Mouse (Mus musculus): Measurements from ENCODE around the gene Fbxo34. TPM values are rescaled to one million over a fixed set of nuclear protein-coding genes. Genes with fewer than 3 reads are reported as not detected.

Fbxo34 gene
- total and polyA plus RNA-seq, 3 experiments, result 11.1 to 25.9 (median 11.9) TPM

DNA sequence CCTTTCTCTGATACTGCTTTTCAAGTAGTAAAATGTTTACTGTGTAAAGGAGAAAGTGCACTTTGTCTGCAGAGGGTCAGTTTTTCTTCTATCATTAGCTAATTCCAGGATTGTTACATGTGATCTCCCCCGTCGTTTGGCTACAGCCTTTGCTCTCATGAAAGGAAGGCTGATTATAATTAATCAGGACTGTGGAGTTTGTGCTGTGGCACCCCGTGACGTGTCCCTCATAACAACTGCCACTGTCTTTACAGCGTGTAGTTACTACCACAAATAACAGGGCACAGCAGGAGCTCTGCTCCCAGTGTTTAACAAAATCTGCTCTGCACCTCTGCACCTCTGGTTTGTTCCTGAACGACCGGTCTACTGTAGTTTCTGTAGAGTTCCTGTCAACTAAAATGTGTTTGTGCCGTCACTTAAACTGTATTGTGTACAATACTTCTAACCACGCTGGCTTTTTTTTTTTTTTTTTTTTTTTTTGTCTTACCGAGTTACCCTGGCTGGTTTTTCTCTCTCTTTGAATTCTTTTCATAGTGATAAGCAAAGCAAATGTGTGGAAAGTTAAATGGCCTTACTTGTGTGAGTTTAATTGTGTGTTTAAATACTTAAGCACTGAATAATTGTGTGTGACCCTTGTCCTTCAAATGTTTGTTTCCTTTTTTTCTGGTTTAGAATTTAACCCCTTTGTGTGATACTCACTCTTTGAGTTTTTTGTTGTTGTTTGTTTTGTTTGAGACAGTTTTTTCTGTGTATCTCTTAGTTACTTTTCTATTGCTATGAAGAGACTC is 39.3 kb downstream of the Fbxo34 start:
- TF ChIP-seq EP300 (IDR thresholded peaks at IDR 0.05; ENCODE audit: low read length) (no peak), E2F4 (IDR thresholded peaks at IDR 0.05; ENCODE audit: insufficient replicate concordance, low read depth, low read length) (no peak), ZC3H11A (IDR thresholded peaks at IDR 0.05; ENCODE audit: low read depth, low read length) (no peak), JUND (conservative IDR thresholded peaks at IDR 0.05; ENCODE audit: low read depth, low read length) (no peak), ZMIZ1 (IDR thresholded peaks at IDR 0.05; ENCODE audit: low read depth, low read length) (no peak), BHLHE40 (IDR thresholded peaks at IDR 0.05; ENCODE audit: low read depth, low read length) (no peak), POLR2A (IDR thresholded peaks at IDR 0.05; ENCODE audit: low read depth, low read length) (no peak), ZKSCAN1 (IDR thresholded peaks at IDR 0.05; ENCODE audit: borderline replicate concordance, low read depth, low read length) (no peak), USF1 (IDR thresholded peaks at IDR 0.05; ENCODE audit: low read depth, low read length) (no peak), ZNF384 (IDR thresholded peaks at IDR 0.05; ENCODE audit: low read depth, low read length) (no peak), MEF2A (IDR thresholded peaks at IDR 0.05; ENCODE audit: borderline replicate concordance, low read depth, low read length) (no peak), TBP (conservative IDR thresholded peaks at IDR 0.05; ENCODE audit: low read depth, low read length) (no peak), MAZ (IDR thresholded peaks at IDR 0.05; ENCODE audit: low read depth, low read length) (no peak)
- Histone ChIP-seq H3K4me3 (replicated peaks in 1 of 3; ENCODE audit: low read depth in 2 of 3, low read length in 2 of 3, poor library complexity in 1 of 3) (no peak overlapping the region), H3K9ac (ENCODE audit: insufficient read depth, low read depth) (no peak overlapping the region), H3K9me3 (replicated peaks; ENCODE audit: low read length) (no peaks in the 10 kb centered on the region), H3K4me1 (ENCODE audit: control insufficient read depth in 1 of 2, insufficient read depth in 2 of 2) (peaks cover 0 to 10% of the 10 kb centered on the region in 2 experiments; a peak in 2 of 4 replicates), H3K27ac (ENCODE audit: insufficient read depth, low read depth) (no peak overlapping the region), H3K27me3 (replicated peaks) (no peaks in the 10 kb centered on the region), H3K79me2 (replicated peaks; ENCODE audit: control insufficient read depth, extremely low read depth, insufficient read depth, poor library complexity, severe bottlenecking) (peaks cover 7% of the 10 kb centered on the region), H3K36me3 (replicated peaks in 1 of 2; ENCODE audit: control insufficient read depth in 1 of 2, insufficient read depth in 1 of 2, low read length in 1 of 2) (peaks cover 0 to 37% of the 10 kb centered on the region in 2 experiments), H3K4me2 (ENCODE audit: insufficient read depth, low read depth, poor library complexity, severe bottlenecking) (no peak overlapping the region)
- no peak for DNase-seq (ENCODE audit: extremely low read depth)
- dilution Hi-C loops (cut with MboI; ENCODE audit: extremely low pct_ligation_motif_present, extremely low pct_unique_long_range_greater_than_20kb, low sequenced_read_pairs), result no loop called here
- in situ Hi-C loops (cut with MboI; ENCODE audit: low pct_ligation_motif_present, low pct_unique_long_range_greater_than_20kb, low sequenced_read_pairs), result no loop called here

- no peak overlapping the region for H3K4me3 ChIP-seq (replicated peaks in 1 of 3; ENCODE audit: low read depth in 2 of 3, low read length in 2 of 3, poor library complexity in 1 of 3)
- dilution Hi-C loops (cut with MboI; ENCODE audit: extremely low pct_ligation_motif_present, extremely low pct_unique_long_range_greater_than_20kb, low sequenced_read_pairs), result no loop called here
- no peak for DNase-seq (ENCODE audit: extremely low read depth)
- no peaks in the 10 kb centered on the region for H3K9me3 ChIP-seq (replicated peaks; ENCODE audit: low read length)
- H3K9ac ChIP-seq (ENCODE audit: insufficient read depth, low read depth), result no peak overlapping the region
- peaks cover 0 to 34% of the 10 kb centered on the region in 2 experiments for H3K36me3 ChIP-seq (replicated peaks in 1 of 2; ENCODE audit: control insufficient read depth in 1 of 2, insufficient read depth in 1 of 2, low read length in 1 of 2)
- no peak overlapping the region for H3K27ac ChIP-seq (ENCODE audit: insufficient read depth, low read depth)
- peaks cover 5% of the 10 kb centered on the region; the same call in 1 of the 2 replicates for H3K79me2 ChIP-seq (replicated peaks; ENCODE audit: control insufficient read depth, extremely low read depth, insufficient read depth, poor library complexity, severe bottlenecking)
- in situ Hi-C loops (cut with MboI; ENCODE audit: low pct_ligation_motif_present, low pct_unique_long_range_greater_than_20kb, low sequenced_read_pairs), result no loop called here
- H3K27me3 ChIP-seq (replicated peaks), result no peaks in the 10 kb centered on the region
- H3K4me1 ChIP-seq (ENCODE audit: control insufficient read depth in 1 of 2, insufficient read depth in 2 of 2), result peaks cover 0 to 10% of the 10 kb centered on the region in 2 experiments; a peak in 2 of 4 replicates
- no peak for TF ChIP-seq RAD21 (IDR thresholded peaks at IDR 0.05; ENCODE audit: low read depth, low read length)
- no peak for TF ChIP-seq ZKSCAN1 (IDR thresholded peaks at IDR 0.05; ENCODE audit: borderline replicate concordance, low read depth, low read length)
- no peak for TF ChIP-seq ZC3H11A (IDR thresholded peaks at IDR 0.05; ENCODE audit: low read depth, low read length)
- TF ChIP-seq MAX (IDR thresholded peaks at IDR 0.05; ENCODE audit: low read length), result no peak
- TF ChIP-seq MEF2A (IDR thresholded peaks at IDR 0.05; ENCODE audit: borderline replicate concordance, low read depth, low read length), result no peak
- no peak overlapping the region for H3K4me2 ChIP-seq (ENCODE audit: insufficient read depth, low read depth, poor library complexity, severe bottlenecking)
These were observed 40.5 kb downstream of the Fbxo34 start for GRCm38 (mm10) chr14:47490732-47491131.

All from CH12.LX (cell line).